Mouse (Mus musculus) mouse embryonic stem cell (cell line): ENCODE measurements around the gene Tbc1d13.

Experiments
- in situ Hi-C, 2 experiments: fragments of 300-500 bp; cut with MboI; formaldehyde crosslinking; loops; 1 replicate in 1 of 2; 3 replicates in 1 of 2; pipeline ENCODE4 v1.14.3; 2019 to 2020; ENCODE audit warnings: low sequenced_read_pairs in 2 of 2, low pct_unique_long_range_greater_than_20kb in 1 of 2, mixed read lengths in 1 of 2; ENCODE audit not compliant: unreplicated experiment in 1 of 2

The Tbc1d13 gene

DNA sequence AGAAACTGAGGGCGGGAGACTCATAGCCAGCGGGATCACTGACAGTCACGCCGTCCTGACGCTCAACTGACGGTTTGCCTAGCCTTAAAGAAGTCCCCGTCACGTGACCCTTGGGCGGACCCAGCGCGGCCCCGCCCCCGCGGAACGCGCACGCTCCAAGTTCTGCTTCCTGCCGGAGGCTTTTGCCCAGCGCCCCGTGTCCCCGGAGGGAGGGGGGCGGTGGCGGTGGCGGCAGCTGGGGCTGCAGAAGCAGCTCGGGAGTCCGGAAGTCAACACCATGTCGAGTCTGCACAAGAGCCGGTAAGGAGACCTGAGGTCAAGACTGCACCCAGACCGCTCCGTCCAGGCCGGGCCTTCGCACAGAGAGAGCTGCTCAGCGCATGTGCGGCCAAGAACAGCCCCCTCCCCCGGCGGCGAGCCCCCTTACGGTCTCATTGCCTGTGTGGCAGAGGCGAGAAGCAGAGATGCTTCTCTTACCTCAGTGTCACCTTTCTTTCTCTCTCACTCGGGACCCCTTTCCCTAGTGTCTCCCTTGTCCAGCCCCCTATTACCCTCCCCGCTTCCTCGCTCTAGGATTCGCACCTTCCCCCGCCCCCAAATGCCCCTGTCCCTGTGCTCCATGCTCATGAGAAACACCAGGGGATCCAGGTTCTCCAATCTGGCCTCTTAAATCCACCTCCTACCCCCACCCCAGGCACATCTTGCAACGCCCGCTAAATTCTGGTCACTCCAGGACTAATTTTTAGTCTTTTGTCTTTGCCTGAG lies at the start of gene Tbc1d13:
Tbc1d13 (plus strand) TSS at position 134 of the 765 bp plus-strand sequence.
- in situ Hi-C loops: no loop called here

DNA sequence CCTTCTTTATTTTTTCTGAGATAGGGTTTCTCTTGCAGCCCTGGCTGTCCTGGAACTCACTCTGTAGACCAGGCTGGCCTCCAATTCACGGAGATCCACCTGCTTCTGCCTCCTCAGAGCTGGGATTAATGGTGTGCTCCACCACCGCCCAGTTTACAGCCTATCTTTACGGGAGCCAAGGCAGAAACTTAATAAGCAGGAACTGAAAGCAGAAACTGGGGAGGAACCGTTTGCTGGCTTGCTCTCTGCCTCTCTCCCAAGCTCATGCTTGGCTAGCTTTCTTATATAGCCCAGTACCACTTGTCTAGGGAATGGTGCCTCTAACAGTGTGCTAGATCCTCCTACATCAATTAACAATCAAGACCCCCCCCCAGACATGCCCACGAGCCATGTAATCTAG lies 49.4 kb upstream of the Tbc1d13 start:
- in situ Hi-C loops: no loop called here

DNA sequence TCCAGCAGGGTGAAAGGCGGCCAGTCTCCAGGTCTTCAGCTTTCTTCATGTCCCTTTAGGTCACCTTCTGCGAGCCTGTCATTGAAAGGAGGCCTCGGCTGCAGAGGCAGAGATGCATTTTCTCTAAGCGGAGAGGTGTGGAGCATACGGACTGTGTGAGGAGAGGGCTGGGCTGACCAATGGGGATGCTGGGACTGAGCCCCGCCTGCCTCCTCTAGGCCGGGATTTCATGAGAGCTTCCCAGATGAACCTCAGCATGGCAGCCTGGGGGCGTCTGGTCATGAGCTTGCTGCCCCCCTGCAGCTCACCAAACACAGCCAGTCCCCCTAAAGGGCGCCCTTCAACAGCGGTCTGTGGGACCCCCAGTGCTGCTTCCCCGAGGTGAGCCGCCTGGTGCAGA lies 48.9 kb upstream of the Tbc1d13 start:
- in situ Hi-C loops: no loop called here

DNA sequence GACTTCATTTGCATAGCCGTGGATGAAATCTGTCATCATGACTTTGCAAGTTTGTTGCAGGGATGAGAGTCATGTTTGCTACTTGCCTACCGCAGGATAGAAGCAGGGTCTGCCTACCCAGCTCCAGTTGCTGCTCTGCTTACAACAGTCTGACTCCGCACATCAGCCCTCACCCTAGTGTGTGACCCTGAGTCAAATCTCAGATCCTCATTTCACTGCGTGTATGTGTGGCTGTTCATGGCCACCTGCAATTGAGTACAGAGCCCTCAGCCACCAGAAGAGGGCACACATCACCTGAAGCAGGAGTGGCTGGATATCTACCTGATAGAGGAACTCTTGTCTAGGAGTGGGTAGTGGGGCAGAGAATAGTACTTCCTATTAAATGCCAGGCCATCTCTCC lies 46.2 kb upstream of the Tbc1d13 start:
- in situ Hi-C loops: no loop called here

DNA sequence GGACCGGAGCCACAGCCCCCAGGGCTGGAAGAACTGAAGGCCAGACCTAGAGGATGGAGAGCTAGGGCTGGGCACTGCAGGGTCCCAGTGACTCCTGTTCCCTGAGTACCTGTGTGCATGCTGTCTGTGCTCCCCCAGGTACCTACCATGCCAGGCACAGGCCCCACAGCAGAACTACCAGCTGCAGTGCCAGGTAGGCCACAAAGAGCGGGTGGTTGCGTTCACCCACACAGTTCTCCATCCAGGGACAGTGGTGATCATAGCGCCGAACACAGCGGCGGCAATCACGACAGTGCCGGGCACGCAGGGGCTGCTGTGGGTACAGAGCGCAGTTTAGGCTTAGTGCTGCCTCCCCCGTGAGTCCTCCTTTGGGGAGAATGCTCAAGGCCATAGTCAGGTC lies 42.0 kb upstream of the Tbc1d13 start:
- in situ Hi-C loops: no loop called here

DNA sequence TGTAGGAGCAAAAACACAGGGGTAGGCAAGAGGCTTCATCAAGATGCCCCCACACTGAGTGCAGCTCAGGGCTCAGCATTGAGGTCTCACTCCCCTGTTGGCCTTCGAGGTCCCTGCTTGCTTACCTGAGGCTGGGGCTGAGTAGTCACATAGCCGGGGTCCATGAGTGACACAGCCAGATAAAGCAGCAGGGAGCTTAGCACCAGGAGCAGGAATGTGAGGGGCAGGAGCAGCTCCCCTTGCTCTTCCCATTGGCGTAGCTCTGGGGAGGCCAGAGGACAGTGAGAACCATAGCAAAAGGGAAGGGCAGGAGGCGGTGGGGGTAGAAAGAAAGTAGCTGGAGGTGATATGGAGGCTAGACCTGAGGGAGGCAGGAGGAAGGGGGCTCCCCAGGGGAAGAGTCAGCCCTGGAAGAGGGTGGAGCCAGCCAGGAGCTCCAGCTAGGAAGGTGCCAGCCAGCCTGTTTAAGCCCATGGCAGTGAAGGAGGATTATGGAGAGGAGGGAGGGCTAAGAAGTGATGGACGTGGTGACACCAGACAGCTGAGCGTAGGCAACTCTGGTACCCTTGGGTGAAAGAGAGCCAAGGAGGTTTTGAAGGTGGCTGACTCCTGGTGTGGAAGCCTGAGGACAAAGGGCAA lies 41.1 kb upstream of the Tbc1d13 start:
- in situ Hi-C loops: no loop called here

DNA sequence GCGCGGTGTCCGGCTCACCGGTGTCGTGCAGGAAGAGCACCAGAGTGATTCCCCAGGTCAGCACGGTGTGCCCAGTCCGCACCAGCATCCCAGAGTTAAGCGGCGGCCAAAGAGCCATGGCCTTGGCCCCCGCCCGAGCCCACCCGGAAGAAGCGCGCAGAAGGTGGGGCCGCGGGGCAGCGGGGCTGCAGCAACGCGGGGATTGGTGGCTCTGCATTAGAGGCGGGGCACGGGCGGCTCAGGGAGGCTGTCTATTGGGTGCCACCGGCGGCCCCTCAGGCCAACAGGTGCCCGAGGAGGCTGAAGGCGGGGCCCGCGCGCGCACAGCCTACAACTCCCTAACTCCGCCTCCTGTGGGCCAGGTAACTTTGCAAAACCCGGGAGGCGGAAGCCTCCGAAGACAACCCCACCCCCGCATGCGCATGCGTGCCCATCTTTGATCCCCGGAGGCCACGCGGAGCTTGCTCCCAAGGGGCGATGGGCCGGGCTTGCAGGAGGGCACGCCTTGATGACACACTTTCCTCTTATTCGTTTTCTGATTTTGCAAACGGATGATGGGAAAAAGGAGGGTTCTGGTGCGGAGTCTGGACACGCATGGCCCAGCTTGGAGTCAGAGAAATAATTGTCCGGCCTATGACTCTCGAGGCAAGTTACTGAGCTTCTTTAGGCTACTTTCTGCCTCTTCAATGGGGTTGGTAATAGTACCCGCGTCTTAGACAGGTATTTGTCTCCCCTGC lies 39.9 kb upstream of the Tbc1d13 start, which contains the start of gene Zdhhc12:
Zdhhc12 (minus strand) TSS at position 178 of the 737 bp plus-strand sequence.
- in situ Hi-C loops: no loop called here

DNA sequence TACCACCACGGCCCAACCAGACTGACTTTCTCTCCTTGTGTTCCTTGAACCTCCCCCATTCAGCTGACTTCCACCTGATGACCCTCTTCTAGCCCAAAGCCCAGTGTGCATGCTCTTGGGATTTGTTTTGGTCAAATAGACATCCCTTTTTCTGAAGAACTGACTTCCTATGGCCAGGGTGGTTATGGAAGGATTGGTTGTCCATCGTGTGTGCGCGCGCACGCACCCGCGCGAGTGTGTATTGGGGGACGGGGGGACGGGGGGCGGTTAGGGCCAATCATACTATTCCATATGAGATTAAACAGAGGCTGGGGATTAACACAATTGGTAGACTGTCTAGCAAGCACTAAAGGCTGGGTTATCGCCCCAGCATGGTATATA lies 39.3 kb upstream of the Tbc1d13 start:
- in situ Hi-C loops: no loop called here

DNA sequence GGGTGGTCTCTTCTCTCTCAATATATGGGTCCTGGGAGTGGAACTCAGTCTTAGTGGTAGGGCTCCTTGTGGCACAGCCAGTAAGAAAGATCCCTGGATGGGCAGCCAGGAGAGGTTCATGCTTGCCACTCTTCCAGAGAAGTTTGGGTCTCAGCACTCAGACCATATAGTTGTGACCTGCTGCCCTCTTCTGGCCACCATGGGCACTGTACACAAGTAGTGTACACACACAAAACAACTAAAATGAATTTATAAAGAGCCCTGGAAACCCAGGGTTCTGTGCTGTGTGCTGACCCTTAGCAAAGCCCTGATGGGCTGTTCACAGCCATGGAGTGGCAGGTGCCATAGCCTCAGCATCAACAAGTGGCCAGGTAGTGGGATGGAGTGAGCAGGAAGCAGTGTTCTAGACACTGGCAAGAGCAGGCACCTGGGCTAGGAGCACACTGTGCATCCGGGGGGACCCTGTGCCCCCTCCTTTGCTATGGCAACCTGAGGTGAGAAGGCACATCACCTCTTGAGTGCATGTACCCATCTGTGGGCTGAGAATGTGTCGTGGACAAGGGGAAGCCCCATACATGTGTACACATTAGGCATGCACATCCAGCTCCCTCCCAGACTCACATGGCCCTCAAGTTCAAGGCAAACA lies 37.5 kb upstream of the Tbc1d13 start:
- in situ Hi-C loops: no loop called here

DNA sequence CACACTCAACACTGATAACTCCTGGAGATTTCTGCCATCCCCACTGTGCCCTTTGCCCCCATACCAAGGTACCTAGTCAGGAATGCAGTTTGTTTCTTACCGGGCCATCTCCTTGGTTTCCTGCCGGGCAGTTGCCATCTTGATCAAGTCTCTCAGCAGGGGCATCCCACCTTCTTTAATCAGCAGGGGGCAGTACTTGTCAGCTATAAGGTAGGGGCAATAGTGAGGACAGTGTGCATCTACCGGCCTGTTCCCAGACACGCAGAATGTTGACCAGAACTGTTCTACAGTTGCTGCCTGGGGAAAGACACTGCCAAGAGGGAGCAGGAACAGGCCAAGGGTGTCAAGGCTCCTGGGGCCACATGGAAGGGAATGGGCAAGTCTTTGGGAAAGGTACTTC lies 33.3 kb upstream of the Tbc1d13 start:
- in situ Hi-C loops: no loop called here

DNA sequence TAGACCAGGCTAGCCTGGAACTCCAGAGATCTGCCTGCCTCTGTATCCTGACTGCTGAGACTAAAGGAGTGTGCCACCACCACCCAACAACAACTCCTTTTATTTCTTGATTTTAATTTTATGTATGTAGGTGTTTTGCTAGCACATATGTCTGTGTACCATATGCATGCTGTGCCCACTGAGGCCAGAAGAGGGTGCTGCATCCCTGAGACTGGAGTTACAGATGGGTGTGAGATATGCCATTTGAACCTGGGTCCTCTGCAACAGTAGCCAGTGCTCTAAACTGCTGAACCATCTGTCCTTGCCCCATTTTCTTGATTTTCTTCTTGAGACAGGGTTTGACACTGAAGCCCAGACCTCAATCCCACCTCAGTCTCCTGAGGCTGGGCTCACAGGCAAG lies 27.2 kb upstream of the Tbc1d13 start:
- in situ Hi-C loops: loop anchor here (5.0 kb wide), 2 partner anchors 51 to 56 kb away; no protein-coding TSS in a partner anchor

DNA sequence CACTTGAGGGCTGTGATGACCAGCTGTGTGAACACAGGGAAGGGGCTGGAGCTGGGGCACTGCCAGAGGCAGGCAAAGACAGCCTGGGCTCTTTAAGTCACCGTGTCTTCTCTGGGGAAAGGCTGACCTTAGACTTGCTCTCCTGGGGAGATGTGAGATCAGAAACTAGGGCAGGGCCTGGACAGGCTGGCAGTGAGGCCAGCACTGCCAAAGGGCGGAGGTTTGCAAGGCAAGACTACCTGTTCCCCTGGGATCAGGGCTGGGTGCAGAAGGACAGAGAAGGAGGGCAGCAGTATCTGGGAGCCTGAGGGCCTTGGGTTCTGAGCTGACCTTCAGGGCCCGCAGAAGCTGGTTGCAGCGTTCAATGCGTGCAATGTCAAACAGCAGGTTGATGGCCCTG lies 25.9 kb upstream of the Tbc1d13 start:
- in situ Hi-C loops: loop anchor here (5.0 kb wide), 2 partner anchors 50 to 55 kb away; no protein-coding TSS in a partner anchor

DNA sequence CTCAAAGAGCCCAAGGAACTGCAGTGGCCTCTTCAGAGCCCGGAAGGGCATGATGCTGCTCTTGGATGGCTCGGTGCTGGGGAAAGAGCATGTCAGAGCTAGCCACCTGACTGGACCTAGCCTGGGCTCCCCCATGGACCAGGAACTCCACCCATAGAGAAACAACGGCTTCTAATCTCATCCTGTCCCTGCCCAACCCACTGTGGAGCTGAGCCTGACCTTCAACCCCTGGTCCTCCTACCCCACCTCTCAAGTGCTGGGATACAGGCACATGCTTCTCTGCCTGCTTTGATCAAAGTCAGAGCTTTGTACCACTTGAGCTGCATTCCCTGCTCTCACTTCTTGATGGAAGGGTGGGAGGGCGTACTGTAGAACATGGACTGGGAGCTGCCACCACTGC lies 25.3 kb upstream of the Tbc1d13 start:
- in situ Hi-C loops: loop anchor here (5.0 kb wide), 2 partner anchors 49 to 54 kb away; no protein-coding TSS in a partner anchor

DNA sequence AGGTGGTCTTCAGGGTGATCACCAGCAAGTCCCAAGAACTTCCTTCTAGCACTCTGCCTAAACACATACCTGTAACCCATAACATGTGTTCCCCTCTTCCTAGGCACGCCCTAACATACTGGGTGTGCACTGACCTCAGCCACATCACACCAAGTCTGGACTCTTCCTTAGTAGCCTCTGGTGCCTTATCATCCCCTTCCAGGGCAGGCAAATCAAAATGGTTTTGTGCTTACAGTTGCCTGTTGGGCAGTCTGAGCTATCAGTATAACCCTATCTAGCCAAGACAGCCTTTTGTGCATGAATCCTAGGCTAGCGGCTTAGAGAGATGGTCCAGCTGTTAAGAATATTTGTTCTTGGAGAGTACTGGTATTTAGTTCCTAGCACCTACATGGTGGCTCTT lies 22.0 kb upstream of the Tbc1d13 start:
- in situ Hi-C loops: no loop called here

DNA sequence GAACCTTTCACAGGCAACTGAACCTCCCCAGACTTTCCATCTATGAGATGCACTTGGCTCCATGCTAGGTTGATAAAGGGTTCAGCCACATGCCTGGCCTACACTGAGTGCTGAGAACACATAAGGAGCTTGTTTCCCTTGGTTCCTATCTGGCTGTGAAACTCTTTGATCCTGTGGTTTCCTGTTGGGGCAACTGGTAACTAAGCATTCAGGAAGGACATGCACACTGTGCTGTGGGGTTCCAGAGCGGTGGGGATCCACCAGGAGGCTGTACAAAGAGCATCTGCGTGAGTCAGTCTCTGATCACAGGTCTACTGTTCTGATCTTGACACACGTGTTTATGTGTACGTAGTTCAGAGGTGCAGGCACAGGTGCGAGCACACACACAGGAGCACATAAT lies 21.0 kb upstream of the Tbc1d13 start:
- in situ Hi-C loops: no loop called here

DNA sequence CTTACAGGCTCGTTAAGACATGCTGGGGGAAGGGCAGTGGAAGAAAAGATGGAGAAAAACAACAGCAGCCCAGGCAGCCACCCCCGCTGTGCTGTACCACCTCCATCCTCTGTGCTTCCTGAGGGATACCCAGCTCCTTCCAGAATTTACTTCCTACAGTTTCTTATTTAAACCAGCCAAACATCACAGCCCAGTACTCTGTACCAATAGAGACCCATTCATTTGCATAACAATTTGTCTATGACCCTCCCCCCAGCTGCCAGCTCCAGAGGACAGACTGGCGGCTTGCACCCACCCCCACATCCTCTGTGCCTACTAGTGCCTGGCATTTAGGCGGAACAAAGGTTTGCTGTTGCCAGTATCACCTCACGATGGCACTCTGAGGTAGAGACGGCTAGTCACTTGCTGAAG lies 13.9 kb upstream of the Tbc1d13 start:
- in situ Hi-C loops: no loop called here

DNA sequence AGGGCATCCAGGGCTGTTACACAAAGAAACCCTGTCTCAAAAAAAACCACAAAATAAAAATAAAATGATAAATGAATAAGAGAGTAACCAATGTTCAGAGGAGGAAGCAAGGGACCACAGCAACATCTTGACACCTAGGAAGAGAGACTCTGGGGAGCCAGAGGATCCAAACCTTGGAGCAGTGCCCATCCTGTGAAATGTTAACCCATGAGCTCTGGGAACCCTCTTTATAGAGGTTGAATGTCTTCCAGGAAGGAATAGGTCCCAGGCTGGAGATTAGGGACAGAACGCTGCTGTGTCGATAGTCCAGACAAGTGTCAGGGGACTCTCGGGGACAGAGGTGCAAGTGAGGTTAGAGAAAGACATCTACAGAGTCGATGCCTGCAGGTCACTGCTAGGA lies 13.3 kb upstream of the Tbc1d13 start:
- in situ Hi-C loops: no loop called here

DNA sequence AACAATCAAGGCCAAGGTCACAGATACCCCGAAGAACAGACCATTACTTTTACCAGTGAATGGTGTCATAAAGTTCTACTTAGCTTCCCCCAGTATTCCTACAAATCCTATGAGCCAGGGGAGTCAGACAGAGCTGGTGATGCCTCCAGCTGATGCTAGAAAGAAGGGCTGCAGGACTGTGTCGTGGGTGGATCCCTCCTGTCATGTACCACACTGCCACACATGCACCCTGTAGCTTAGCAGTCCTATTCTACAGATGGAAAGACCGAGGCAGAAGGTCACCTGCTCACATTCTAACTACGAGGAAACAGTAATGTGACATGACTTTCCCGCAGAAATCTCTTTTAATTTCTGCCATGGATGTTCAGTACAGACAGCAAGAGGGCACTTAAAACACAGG lies 10.8 kb upstream of the Tbc1d13 start:
- in situ Hi-C loops: no loop called here
